Mouse (Mus musculus) left cerebral cortex, postnatal 36 days (tissue): ENCODE data around the gene Homez. TPM values are rescaled to one million over a fixed set of nuclear protein-coding genes. Genes with fewer than 3 reads are reported as not detected.

Experiments
- DNase-seq, 2 experiments: peaks; one replicate each; pipeline ENCODE4 v3.0.0; 2021 to 2022; ENCODE audit warnings: low spot score in 2 of 2, mixed read lengths in 1 of 2
- intact Hi-C: fragments of 180-260 bp; cut with DNase I; formaldehyde crosslinking; loops from one replicate; pipeline ENCODE4 v1.15.1; 2025
- total RNA-seq, 2 experiments: library from RNA; stranded (reverse); gene quantifications; 2 replicates each; pipeline ENCODE4 v1.2.3; 2021

Gene Homez
- total RNA-seq, 2 experiments from 2014 or later, result 15.9 to 22.1 TPM

GRCm38 (mm10) chr14:54808718-54809667 lies 61.8 kb downstream of the Homez start:
- intact Hi-C loops, result no loop called here
- no peak for DNase-seq

DNA sequence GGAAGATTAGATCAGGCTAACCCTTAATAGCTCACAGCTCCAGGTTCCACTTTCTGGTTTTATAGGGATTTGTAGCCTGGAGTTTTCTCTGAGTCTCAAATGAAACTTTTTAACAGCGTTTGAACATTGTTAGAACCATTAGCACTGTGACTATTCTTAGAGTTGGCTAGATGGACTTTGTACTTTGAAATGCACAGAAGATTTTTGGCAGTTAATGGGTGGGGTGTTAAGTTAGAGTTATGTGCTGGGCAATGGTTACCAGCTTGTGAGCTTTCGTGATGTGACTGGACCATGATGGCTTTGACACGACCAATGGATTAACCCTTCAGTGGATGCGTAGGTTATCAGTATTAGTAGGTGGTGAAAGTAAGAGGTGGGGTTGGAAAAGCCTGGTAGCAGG lies 64.6 kb downstream of the Homez start:
- DNase-seq, result no peak

More for the DNA sequence above, 64.6 kb downstream of the Homez start:
- intact Hi-C loops, result no loop called here

Other genes with a start within 250 kb of the Homez start
- gene Psmb11, start 249.5 kb downstream of the Homez start, total RNA-seq, result under 1 TPM; 0.27 to 0.30 TPM
- not detected for gene Gm17606, start 230.0 kb downstream of the Homez start, total RNA-seq
- gene Cdh24, start 229.6 kb downstream of the Homez start, total RNA-seq, result 1 to 10 TPM; 7.0 to 9.6 TPM
- gene 1700123O20Rik, start 184.7 kb downstream of the Homez start, total RNA-seq, result 10 to 100 TPM; 22.6 to 23.1 TPM
- 100 to 1,000 TPM; 126 to 237 TPM for gene Acin1, start 184.0 kb downstream of the Homez start, total RNA-seq
- not detected for gene Gm29776, start 172.1 kb downstream of the Homez start, total RNA-seq
- gene Cebpe, start 158.8 kb downstream of the Homez start, total RNA-seq, result not detected
- 10 to 100 TPM; 54.7 to 64.8 TPM for gene Slc7a8, start 89.0 kb downstream of the Homez start, total RNA-seq
- gene Rnf212b, start 56.8 kb downstream of the Homez start, total RNA-seq, result not detected
- gene Ppp1r3e, start 6.6 kb upstream of the Homez start, total RNA-seq, result 10 to 100 TPM; 15.2 to 17.2 TPM
- gene Bcl2l2, start 12.4 kb upstream of the Homez start, total RNA-seq, result 100 to 1,000 TPM; 131 to 145 TPM
- not detected for gene Gm20521, start 12.5 kb upstream of the Homez start, total RNA-seq
- gene Pabpn1, start 21.5 kb upstream of the Homez start, total RNA-seq, result 100 to 1,000 TPM; 194 to 280 TPM
- gene Slc22a17, start 42.2 kb upstream of the Homez start, total RNA-seq, result 100 to 1,000 TPM; 618 to 651 TPM
- 1 to 10 TPM; 7.1 to 7.3 TPM for gene Efs, start 55.2 kb upstream of the Homez start, total RNA-seq
- gene Il25, start 61.7 kb upstream of the Homez start, total RNA-seq, result not detected
- 10 to 100 TPM; 56.6 to 59.4 TPM for gene Cmtm5, start 65.3 kb upstream of the Homez start, total RNA-seq
- gene Myh6, start 96.0 kb upstream of the Homez start, total RNA-seq, result 1 to 10 TPM; 4.2 to 5.2 TPM
- not detected for gene Gm17428, start 106.0 kb upstream of the Homez start, total RNA-seq
- 10 to 100 TPM; 20.1 to 22.2 TPM for gene Myh7, start 123.7 kb upstream of the Homez start, total RNA-seq
- gene Ngdn, start 144.5 kb upstream of the Homez start, total RNA-seq, result 10 to 100 TPM; 23.5 to 30.8 TPM
- gene Zfhx2, start 221.4 kb upstream of the Homez start, total RNA-seq, result 10 to 100 TPM; 31.0 to 52.3 TPM
- 10 to 100 TPM; 24.3 to 29.5 TPM for gene Thtpa, start 223.8 kb upstream of the Homez start, total RNA-seq
- 10 to 100 TPM in 1 of 2 experiments, 1 to 10 TPM in 1; 6.3 to 20.1 TPM for gene Ap1g2, start 235.6 kb upstream of the Homez start, total RNA-seq
- 100 to 1,000 TPM; 312 to 354 TPM for gene Jph4, start 246.0 kb upstream of the Homez start, total RNA-seq